Mouse (Mus musculus) forebrain, postnatal 0 days (tissue): ENCODE measurements at regions not wholly inside any gene's neighbourhood (a gene's known extent, or its start where the extent isn't known, plus 50 kb on each side); places are given as distances from the start of the nearest gene placed in this dataset.

Experiments used
- ATAC-seq: fragments of 200-750 bp; cut with Nextera tagmentation; 2 replicates; pipeline ENCODE4 v1.8.0; 2017; ENCODE audit warnings: mild to moderate bottlenecking, moderate library complexity
- DNase-seq: peaks from one replicate; pipeline ENCODE4 v3.0.0-alpha.2; 2015
- H3K27ac ChIP-seq: fragments of 300-500 bp; sonication (generic); 2 replicates; pipeline ENCODE4 v1.5.1; 2014; ENCODE audit warnings: low read depth, mild to moderate bottlenecking, antibody characterized with exemption, low read length, moderate library complexity, mixed read lengths
- H3K27me3 ChIP-seq: fragments of 300-500 bp; sonication (generic); 2 replicates; pipeline ENCODE4 v1.6.1; 2014; ENCODE audit warnings: mild to moderate bottlenecking, low read length, mixed read lengths; ENCODE audit not compliant: insufficient read depth
- H3K36me3 ChIP-seq: fragments of 300-500 bp; sonication (generic); 2 replicates; pipeline ENCODE4 v1.6.1; 2014; ENCODE audit warnings: mild to moderate bottlenecking, moderate library complexity; ENCODE audit not compliant: insufficient read depth
- H3K4me1 ChIP-seq: fragments of 300-500 bp; sonication (generic); 2 replicates; pipeline ENCODE4 v1.6.1; 2014; ENCODE audit warnings: antibody characterized with exemption; ENCODE audit not compliant: insufficient read depth
- H3K4me2 ChIP-seq: fragments of 300-500 bp; sonication (generic); 2 replicates; pipeline ENCODE4 v1.6.1; 2014; ENCODE audit warnings: low read depth, mild to moderate bottlenecking, moderate library complexity
- H3K4me3 ChIP-seq: fragments of 300-500 bp; sonication (generic); 2 replicates; pipeline ENCODE4 v1.5.1; 2014; ENCODE audit warnings: low read depth, low read length, mixed read lengths
- H3K9ac ChIP-seq: fragments of 300-500 bp; sonication (generic); 2 replicates; pipeline ENCODE4 v1.6.1; 2014; ENCODE audit warnings: mild to moderate bottlenecking
- H3K9me3 ChIP-seq: fragments of 300-500 bp; sonication (generic); 2 replicates; pipeline ENCODE4 v1.6.1; 2016; ENCODE audit warnings: low read length
- CTCF ChIP-seq: sonication (generic); IDR thresholded peaks from 2 replicates; pipeline ENCODE4 v1.5.1; 2016; ENCODE audit warnings: antibody characterized with exemption, control low read depth, low read depth
- WGBS: fragments of 180-500 bp; shearing (Covaris S2); extraction: QIAGEN DNeasy Blood & Tissue Kit; methylation state at CpG from one replicate; pipeline ENCODE4 v1.1.7; 2014; 5-methylcytosine and 5-hydroxymethylcytosine counted together

DNA sequence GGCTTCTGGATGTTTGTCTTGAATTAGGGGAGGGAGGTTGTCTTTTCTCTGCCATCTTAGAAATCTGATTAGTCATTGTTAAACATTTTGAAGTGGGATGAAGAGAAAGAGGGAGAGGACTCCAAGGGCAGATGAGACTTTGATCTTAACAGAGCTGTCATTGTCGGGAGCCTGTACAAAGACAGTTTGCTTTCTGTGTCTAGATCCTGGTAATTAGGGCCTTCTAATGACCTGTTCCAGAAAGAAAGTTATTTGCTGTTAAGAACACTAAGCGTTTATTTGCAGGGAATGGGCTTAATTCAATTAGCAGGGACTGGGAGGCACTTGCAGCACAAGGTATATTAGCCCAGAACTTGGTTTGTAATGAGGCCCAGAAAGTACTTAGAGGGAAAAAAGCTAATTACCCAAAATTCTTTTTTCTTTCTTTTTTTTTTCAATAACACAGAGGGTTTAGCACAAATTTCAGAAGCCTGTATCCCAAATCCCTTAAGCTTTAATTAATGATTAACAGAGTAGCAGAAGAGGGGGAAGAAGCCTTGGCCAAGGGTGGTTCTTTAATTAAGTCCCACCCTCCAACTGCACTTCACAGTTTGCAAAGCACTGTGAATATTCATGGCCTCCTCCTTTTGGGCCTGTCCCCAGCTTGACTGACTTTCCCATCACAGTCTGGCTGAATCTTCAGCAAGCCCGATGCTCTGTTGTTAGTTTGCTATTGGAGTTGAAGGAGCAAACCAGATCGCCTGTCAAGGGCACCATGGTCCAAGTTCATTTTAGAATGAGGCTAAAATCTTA lies 142.2 kb upstream of the Rbfox1 start:
- WGBS, result 18% methylated on average over 4 of the region's 4 CpGs
- DNase-seq (no peak), ATAC-seq (peak; percentile 29; the same call in 1 of the 2 replicates)
- Histone ChIP-seq H3K4me3 (no peak overlapping the region), H3K4me1 (no peaks in the 10 kb centered on the region), H3K36me3 (no peaks in the 10 kb centered on the region), H3K4me2 (no peak overlapping the region), H3K27ac (no peak overlapping the region), H3K9ac (no peak overlapping the region), H3K27me3 (no peaks in the 10 kb centered on the region), H3K9me3 (no peaks in the 10 kb centered on the region)
- TF ChIP-seq CTCF, result no peak

DNA sequence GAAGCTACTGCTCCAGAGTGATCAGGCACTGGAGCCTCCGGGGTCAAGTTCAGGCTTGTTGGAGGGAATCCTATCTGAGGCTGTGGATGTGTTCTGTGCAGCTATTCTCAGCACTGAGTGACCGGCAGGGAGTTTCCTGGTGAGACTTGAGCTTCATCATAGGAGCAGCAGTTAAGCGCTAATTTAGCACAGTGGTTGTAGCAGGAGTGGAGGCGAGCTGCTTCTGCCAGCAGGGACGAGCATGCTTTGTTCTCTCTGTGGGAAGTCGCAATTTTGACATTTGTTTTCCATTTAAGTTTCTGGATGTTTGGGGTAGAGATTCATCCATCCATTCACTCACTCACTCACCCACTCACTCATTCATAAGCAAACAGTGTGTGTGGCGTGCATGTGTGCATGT lies 144.4 kb upstream of the Rbfox1 start:
- Histone ChIP-seq H3K9ac (no peak overlapping the region), H3K4me3 (no peak overlapping the region), H3K4me2 (no peak overlapping the region), H3K27me3 (no peaks in the 10 kb centered on the region), H3K27ac (no peak overlapping the region), H3K4me1 (no peaks in the 10 kb centered on the region), H3K9me3 (no peaks in the 10 kb centered on the region), H3K36me3 (no peaks in the 10 kb centered on the region)
- TF ChIP-seq CTCF, result no peak
- DNase-seq, result peak; percentile 35
- 58% methylated on average over 7 of the region's 7 CpGs for WGBS
- no peak for ATAC-seq

GRCm38 (mm10) chr16:5733608-5734007 lies 151.5 kb upstream of the Rbfox1 start:
- 70% methylated on average over 4 of the region's 4 CpGs for WGBS
- DNase-seq, result peak; percentile 39
- Histone ChIP-seq H3K36me3 (no peaks in the 10 kb centered on the region), H3K4me3 (no peak overlapping the region), H3K4me2 (no peak overlapping the region), H3K9ac (no peak overlapping the region), H3K9me3 (no peaks in the 10 kb centered on the region), H3K4me1 (no peaks in the 10 kb centered on the region), H3K27ac (no peak overlapping the region), H3K27me3 (no peaks in the 10 kb centered on the region)
- TF ChIP-seq CTCF, result peak; percentile 59
- peak; percentile 67 for ATAC-seq

GRCm38 (mm10) chr16:5722506-5722905 lies 162.6 kb upstream of the Rbfox1 start:
- Histone ChIP-seq H3K27ac (no peak overlapping the region), H3K9ac (no peak overlapping the region), H3K4me2 (no peak overlapping the region), H3K4me1 (no peaks in the 10 kb centered on the region), H3K36me3 (no peaks in the 10 kb centered on the region), H3K9me3 (no peaks in the 10 kb centered on the region), H3K4me3 (no peak overlapping the region), H3K27me3 (no peaks in the 10 kb centered on the region)
- ATAC-seq (no peak), DNase-seq (no peak)
- TF ChIP-seq CTCF, result no peak

GRCm38 (mm10) chr16:5713476-5713875 lies 171.7 kb upstream of the Rbfox1 start:
- H3K27ac ChIP-seq, result no peak overlapping the region
- ATAC-seq (no peak), DNase-seq (no peak)
- TF ChIP-seq CTCF, result no peak
- H3K27me3 ChIP-seq, result no peaks in the 10 kb centered on the region
- H3K9ac ChIP-seq, result no peak overlapping the region
- 69% methylated on average over 4 of the region's 4 CpGs for WGBS
- H3K9me3 ChIP-seq, result no peaks in the 10 kb centered on the region
- H3K4me2 ChIP-seq, result no peak overlapping the region
- no peaks in the 10 kb centered on the region for H3K4me1 ChIP-seq
- H3K4me3 ChIP-seq, result no peak overlapping the region
- H3K36me3 ChIP-seq, result no peaks in the 10 kb centered on the region

DNA sequence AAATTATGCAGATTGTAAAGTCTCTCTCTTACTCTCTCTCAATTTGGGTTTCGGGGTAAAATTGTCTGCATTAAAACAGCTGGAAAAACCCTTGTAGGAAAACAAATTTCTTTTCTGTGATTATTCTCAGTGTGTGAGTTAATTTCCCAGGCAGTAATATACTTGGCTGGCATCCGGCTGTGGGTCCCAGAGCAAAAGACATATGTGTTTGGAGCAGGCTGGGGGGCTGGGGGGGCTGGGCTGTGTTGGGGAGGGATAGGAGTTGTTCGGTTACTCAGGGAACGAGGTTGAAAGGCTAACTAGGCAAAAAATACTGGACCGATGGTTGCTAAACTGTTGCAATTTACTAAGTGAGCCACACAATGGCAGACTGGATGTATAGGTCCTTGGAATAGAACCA lies 175.3 kb upstream of the Rbfox1 start:
- WGBS, result 50% methylated on average over 5 of the region's 5 CpGs
- no peak for DNase-seq

GRCm38 (mm10) chr16:5700731-5701255 lies 184.4 kb upstream of the Rbfox1 start:
- DNase-seq (no peak), ATAC-seq (no peak)
- TF ChIP-seq CTCF, result no peak
- no peaks in the 10 kb centered on the region for H3K9me3 ChIP-seq
- no peak overlapping the region for H3K4me2 ChIP-seq
- no peak overlapping the region for H3K4me3 ChIP-seq
- no peaks in the 10 kb centered on the region for H3K27me3 ChIP-seq
- H3K27ac ChIP-seq, result no peak overlapping the region
- H3K4me1 ChIP-seq, result no peaks in the 10 kb centered on the region
- WGBS, result 40% methylated on average over 9 of the region's 9 CpGs
- H3K9ac ChIP-seq, result no peak overlapping the region
- H3K36me3 ChIP-seq, result no peaks in the 10 kb centered on the region

More for the DNA sequence above, 175.3 kb upstream of the Rbfox1 start:
- Histone ChIP-seq H3K4me3 (no peak overlapping the region), H3K36me3 (no peaks in the 10 kb centered on the region), H3K4me1 (no peaks in the 10 kb centered on the region), H3K9ac (no peak overlapping the region), H3K27me3 (no peaks in the 10 kb centered on the region), H3K27ac (no peak overlapping the region), H3K4me2 (no peak overlapping the region), H3K9me3 (no peaks in the 10 kb centered on the region)
- no peak for ATAC-seq
- TF ChIP-seq CTCF, result no peak
